Mouse (Mus musculus): ENCODE measurements around the gene Tbc1d4.

- no peak for TF ChIP-seq CTCF (IDR thresholded peaks at IDR 0.05; ENCODE audit: low read depth, low read length)
- no peak for TF ChIP-seq POLR2A (IDR thresholded peaks at IDR 0.05; ENCODE audit: borderline replicate concordance, low read depth, low read length)
These were observed 104.4 kb downstream of the Tbc1d4 start for GRCm38 (mm10) chr14:101504473-101505200.

All from bone marrow macrophage, adult 2 months (primary cell).